Mouse (Mus musculus) kidney, adult 2 months (tissue): ENCODE results near the gene Cd47. TPM values are rescaled to one million over a fixed set of nuclear protein-coding genes. Genes with fewer than 3 reads are reported as not detected.

Experiments
- DNase-seq: peaks from one replicate; pipeline ENCODE4 v3.0.0; 2021
- H3K27ac ChIP-seq: fragments of 200-500 bp; 2 replicates; pipeline ENCODE4 v1.5.1; 2012; ENCODE audit warnings: low read depth, low read length, control low read depth, inconsistent platforms; ENCODE audit not compliant: insufficient read depth
- H3K27me3 ChIP-seq: fragments of 200-500 bp; replicated peaks from 2 replicates; pipeline ENCODE4 v1.6.1; 2012; ENCODE audit warnings: mild to moderate bottlenecking, moderate library complexity, low read length, inconsistent platforms; ENCODE audit not compliant: control insufficient read depth, insufficient read depth
- H3K36me3 ChIP-seq: fragments of 200-500 bp; 2 replicates; pipeline ENCODE4 v1.6.1; 2012; ENCODE audit warnings: mild to moderate bottlenecking, moderate library complexity, low read length, inconsistent platforms; ENCODE audit not compliant: control insufficient read depth, insufficient read depth
- H3K4me1 ChIP-seq: fragments of 200-500 bp; 2 replicates; pipeline ENCODE4 v1.6.1; 2011; ENCODE audit warnings: low read length; ENCODE audit not compliant: control insufficient read depth, insufficient read depth
- H3K4me3 ChIP-seq: fragments of 200-500 bp; 2 replicates; pipeline ENCODE4 v1.5.1; 2011; ENCODE audit warnings: mild to moderate bottlenecking, low read depth, low read length, control low read depth; ENCODE audit not compliant: insufficient read depth
- CTCF ChIP-seq: fragments of 200-500 bp; conservative IDR thresholded peaks from 2 replicates; pipeline ENCODE4 v1.5.1; 2011; ENCODE audit warnings: low read depth, mild to moderate bottlenecking, control low read depth, low read length, moderate library complexity, mixed read lengths; ENCODE audit not compliant: insufficient read depth, insufficient read length
- POLR2A ChIP-seq: fragments of 200-500 bp; IDR thresholded peaks from one replicate; pipeline ENCODE4 v1.6.1; 2011; ENCODE audit warnings: low read depth, low read length, control low read depth
- WGBS: fragments of 180-500 bp; shearing (Covaris S2); methylation state at CpG from one replicate; pipeline ENCODE4 v1.1.7; 2018; 5-methylcytosine and 5-hydroxymethylcytosine counted together
- polyA plus RNA-seq: library from polyadenylated mRNA; depleted of rRNA; stranded (reverse); fragments of >200 nt; gene quantifications from 2 replicates; pipeline ENCODE4 v1.2.3, GENCODE M21; 2012

The Cd47 gene
- polyA plus RNA-seq, 1 experiment = 36.5 TPM

- TF ChIP-seq POLR2A = no peak
- TF ChIP-seq CTCF = no peak
- H3K27me3 ChIP-seq = no peaks in the 10 kb centered on the region
- no peak overlapping the region for H3K27ac ChIP-seq
- 43% methylated on average over 5 of the region's 5 CpGs for WGBS
- H3K4me3 ChIP-seq = no peak overlapping the region
- no peak for DNase-seq
- H3K36me3 ChIP-seq = no peaks in the 10 kb centered on the region
- no peaks in the 10 kb centered on the region for H3K4me1 ChIP-seq
Observed at GRCm38 (mm10) chr16:49801399-49801798, 1.1 kb downstream of the Cd47 start.

- Histone ChIP-seq H3K4me3 (no peak overlapping the region), H3K27ac (no peak overlapping the region), H3K4me1 (no peaks in the 10 kb centered on the region), H3K27me3 (no peaks in the 10 kb centered on the region), H3K36me3 (no peaks in the 10 kb centered on the region)
- TF ChIP-seq POLR2A (no peak), CTCF (no peak)
- 80% methylated on average over 2 of the region's 2 CpGs for WGBS
- DNase-seq = no peak
Observed at GRCm38 (mm10) chr16:49802993-49803392, 2.7 kb downstream of the Cd47 start.

- peak overlapping the region; percentile 31; the same call in 1 of the 2 replicates for H3K4me3 ChIP-seq
- 8% methylated on average over 12 of the region's 12 CpGs for WGBS
- TF ChIP-seq POLR2A = no peak
- TF ChIP-seq CTCF = no peak
- no peaks in the 10 kb centered on the region for H3K27me3 ChIP-seq
- peak; percentile 55 for DNase-seq
- peak overlapping the region; percentile 53; the same call in 1 of the 2 replicates for H3K27ac ChIP-seq
- H3K36me3 ChIP-seq = no peaks in the 10 kb centered on the region
- no peaks in the 10 kb centered on the region for H3K4me1 ChIP-seq
Observed at GRCm38 (mm10) chr16:49803932-49804461, 3.7 kb downstream of the Cd47 start.

- no peak overlapping the region for H3K27ac ChIP-seq
- H3K4me3 ChIP-seq = no peak overlapping the region
- no peak for DNase-seq
- WGBS = 86% methylated on average over 10 of the region's 10 CpGs
- no peaks in the 10 kb centered on the region for H3K27me3 ChIP-seq
- TF ChIP-seq CTCF = no peak
- TF ChIP-seq POLR2A = no peak
- H3K4me1 ChIP-seq = no peaks in the 10 kb centered on the region
- H3K36me3 ChIP-seq = no peaks in the 10 kb centered on the region
Observed at GRCm38 (mm10) chr16:49806920-49807319, 6.6 kb downstream of the Cd47 start.

GRCm38 (mm10) chr16:49807419-49807841 lies 7.1 kb downstream of the Cd47 start:
- Histone ChIP-seq H3K4me3 (no peak overlapping the region), H3K4me1 (no peaks in the 10 kb centered on the region), H3K27me3 (no peaks in the 10 kb centered on the region), H3K36me3 (no peaks in the 10 kb centered on the region), H3K27ac (no peak overlapping the region)
- no peak for DNase-seq
- WGBS = 69% methylated on average over 7 of the region's 7 CpGs
- TF ChIP-seq POLR2A = no peak
- TF ChIP-seq CTCF = no peak

- 89% methylated on average over 18 of the region's 18 CpGs for WGBS
- Histone ChIP-seq H3K36me3 (no peaks in the 10 kb centered on the region), H3K4me3 (no peak overlapping the region), H3K27ac (no peak overlapping the region), H3K4me1 (no peaks in the 10 kb centered on the region), H3K27me3 (no peaks in the 10 kb centered on the region)
- no peak for DNase-seq
- TF ChIP-seq CTCF (no peak), POLR2A (no peak)
Observed at GRCm38 (mm10) chr16:49807862-49808430, 7.6 kb downstream of the Cd47 start.

- H3K36me3 ChIP-seq = no peaks in the 10 kb centered on the region
Observed at GRCm38 (mm10) chr16:49811897-49812296, 11.6 kb downstream of the Cd47 start.

More at GRCm38 (mm10) chr16:49811897-49812296, 11.6 kb downstream of the Cd47 start:
- H3K27ac ChIP-seq = no peak overlapping the region
- no peak for TF ChIP-seq POLR2A
- no peak for TF ChIP-seq CTCF
- no peaks in the 10 kb centered on the region for H3K27me3 ChIP-seq
- no peak for DNase-seq
- WGBS = 87% methylated on average over 2 of the region's 2 CpGs
- H3K4me1 ChIP-seq = peaks cover 4% of the 10 kb centered on the region; the same call in 1 of the 2 replicates
- no peak overlapping the region for H3K4me3 ChIP-seq
